Mouse (Mus musculus) left cerebral cortex, adult 2 months (tissue): ENCODE data around the gene Evx2. TPM values are rescaled to one million over a fixed set of nuclear protein-coding genes. Genes with fewer than 3 reads are reported as not detected.

Experiments used
- DNase-seq, 2 experiments: peaks; one replicate each; pipeline ENCODE4 v3.0.0; 2021 to 2022; ENCODE audit warnings: low spot score in 2 of 2, mixed read lengths in 1 of 2; ENCODE audit errors: extremely low spot score in 1 of 2
- H3K27ac ChIP-seq: fragments of 200-600 bp; 2 replicates; pipeline ENCODE4 v1.8.1; 2022
- H3K4me3 ChIP-seq: fragments of 200-600 bp; 2 replicates; pipeline ENCODE4 v1.8.1; 2022
- CTCF ChIP-seq: fragments of 200-600 bp; IDR thresholded peaks from 2 replicates; pipeline ENCODE4 v1.8.1; 2022; ENCODE audit warnings: antibody characterized with exemption, mild to moderate bottlenecking, moderate library complexity
- intact Hi-C: fragments of 180-260 bp; cut with DNase I; formaldehyde crosslinking; loops from one replicate; pipeline ENCODE4 v1.15.1; 2025
- microRNA-seq, 2 experiments: library from miRNA; unstranded; fragments of <30 nt; microRNA quantifications; one replicate each; pipeline ENCODE4 v1.2.0; 2021
- total RNA-seq, 2 experiments: library from RNA; stranded (reverse); gene quantifications; 2 replicates each; pipeline ENCODE4 v1.2.3; 2021

The Evx2 gene
- total RNA-seq, 2 experiments from 2014 or later: not detected

- Histone ChIP-seq H3K27ac (no peak overlapping the region), H3K4me3 (no peak overlapping the region)
- intact Hi-C loops: no loop called here
- no peak for DNase-seq
- TF ChIP-seq CTCF: no peak; the same call in 1 of the 2 replicates
These were observed 23.9 kb downstream of the Evx2 start for GRCm38 (mm10) chr2:74635412-74635811.

- Histone ChIP-seq H3K27ac (no peak overlapping the region), H3K4me3 (no peak overlapping the region)
- no peak for DNase-seq
- intact Hi-C loops: no loop called here
- TF ChIP-seq CTCF: no peak
These were observed 39.0 kb downstream of the Evx2 start for GRCm38 (mm10) chr2:74620368-74620767.

- H3K4me3 ChIP-seq: no peak overlapping the region
- no peak for DNase-seq
- H3K27ac ChIP-seq: no peak overlapping the region
- intact Hi-C loops: no loop called here
- TF ChIP-seq CTCF: no peak
These were observed 39.6 kb downstream of the Evx2 start for GRCm38 (mm10) chr2:74619676-74620246.

DNA sequence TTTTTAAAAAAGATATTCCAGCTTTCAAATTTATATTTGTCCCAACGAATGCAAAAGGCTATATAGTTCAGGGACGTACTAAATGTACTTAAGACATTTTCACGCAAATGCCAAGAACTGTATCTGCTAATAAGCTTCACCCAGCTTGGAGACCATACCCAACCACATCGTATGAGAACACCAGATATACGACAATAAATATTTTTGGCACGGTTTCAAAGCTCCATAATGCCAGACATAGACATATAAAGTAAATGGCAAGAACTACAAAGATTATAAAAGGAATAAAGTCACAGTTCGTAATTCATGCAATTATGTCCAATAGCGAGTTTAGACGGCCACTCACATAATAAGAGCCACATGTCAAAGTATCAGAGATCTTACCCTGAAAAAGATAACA, 41.7 kb downstream of the Evx2 start:
- TF ChIP-seq CTCF: no peak

DNA sequence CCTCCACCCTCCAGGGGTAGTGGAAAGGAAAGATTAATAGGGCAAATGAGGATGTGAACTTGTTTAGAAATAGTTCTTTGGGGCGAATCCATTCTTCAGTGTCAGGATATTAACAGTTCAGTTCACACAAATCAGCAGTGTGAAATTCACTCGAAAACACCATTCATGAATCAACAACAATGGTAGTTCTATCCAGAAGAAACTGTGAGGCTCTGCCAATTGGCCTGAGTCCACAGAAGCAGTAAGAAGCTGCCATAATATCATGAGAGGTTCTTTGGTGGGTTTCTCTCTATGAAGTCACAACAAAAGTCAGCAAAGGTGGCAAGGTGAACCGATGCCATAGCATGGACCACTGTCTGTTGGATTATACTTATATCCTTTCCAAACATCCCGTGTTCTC, 48.0 kb downstream of the Evx2 start:
- intact Hi-C loops: no loop called here
- no peak overlapping the region for H3K4me3 ChIP-seq
- H3K27ac ChIP-seq: no peak overlapping the region
- DNase-seq: no peak
- TF ChIP-seq CTCF: no peak

More for the DNA sequence above, 41.7 kb downstream of the Evx2 start:
- DNase-seq: no peak
- no peak overlapping the region for H3K27ac ChIP-seq
- intact Hi-C loops: no loop called here
- H3K4me3 ChIP-seq: no peak overlapping the region

DNA sequence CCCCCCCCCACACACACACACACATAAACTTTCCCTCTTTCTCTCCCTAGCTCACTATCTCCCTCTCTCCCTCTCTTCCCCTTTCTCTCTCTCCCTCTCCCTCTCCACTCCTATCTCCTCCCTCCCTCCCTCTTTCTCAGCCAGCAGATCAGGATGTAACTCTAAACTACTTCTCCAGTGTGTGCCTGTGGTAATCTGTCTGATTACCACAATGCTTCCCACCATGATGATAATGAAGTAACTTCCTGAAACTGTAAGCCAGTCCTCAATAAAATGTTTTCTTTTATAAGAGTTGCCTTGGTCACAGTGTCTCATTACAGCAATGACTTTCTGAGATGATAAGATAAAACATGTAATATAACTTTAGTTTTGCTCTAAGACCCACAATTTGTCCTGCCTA, 50.0 kb downstream of the Evx2 start:
- intact Hi-C loops: no loop called here
- no peak for DNase-seq
- TF ChIP-seq CTCF: no peak
- Histone ChIP-seq H3K27ac (no peak overlapping the region), H3K4me3 (no peak overlapping the region)

DNA sequence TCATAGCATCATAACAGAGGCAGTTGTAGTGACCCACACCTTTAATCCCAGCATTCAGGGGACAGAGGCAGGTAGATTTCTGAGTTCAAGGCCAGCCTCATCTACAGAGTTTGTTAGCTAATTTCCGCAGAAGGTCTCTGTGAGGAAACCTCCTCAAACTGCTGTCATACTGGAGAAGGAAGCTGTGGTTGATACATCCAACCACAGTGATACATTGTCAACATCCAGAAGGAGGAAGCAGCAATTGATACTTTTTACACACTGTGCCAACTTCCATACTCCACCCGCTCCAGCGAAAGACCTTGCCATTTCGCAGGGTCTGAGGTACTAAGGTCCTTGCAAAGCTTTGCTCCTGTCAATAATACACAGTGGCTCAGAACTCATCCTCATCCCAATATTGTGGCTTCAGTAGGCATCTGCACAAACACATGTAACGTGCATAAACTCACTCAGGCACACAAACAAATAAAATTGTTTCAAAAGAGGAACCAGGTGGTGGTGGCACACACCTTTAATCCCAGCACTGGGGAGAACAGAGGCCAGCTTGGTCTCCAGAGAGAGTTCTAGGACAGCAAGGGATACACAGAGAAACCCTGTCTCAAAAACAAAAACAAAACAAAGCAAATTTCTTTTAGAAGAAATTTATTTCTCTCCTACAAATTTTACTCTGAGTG, 53.1 kb downstream of the Evx2 start:
- H3K27ac ChIP-seq: no peak overlapping the region
- no peak overlapping the region for H3K4me3 ChIP-seq
- intact Hi-C loops: no loop called here
- no peak for DNase-seq
- TF ChIP-seq CTCF: no peak

- intact Hi-C loops: no loop called here
- no peak for TF ChIP-seq CTCF
- Histone ChIP-seq H3K27ac (no peak overlapping the region), H3K4me3 (no peak overlapping the region)
- DNase-seq: no peak
These were observed 55.3 kb downstream of the Evx2 start for GRCm38 (mm10) chr2:74604011-74604410.

Small RNAs within 50 kb of the gene (microRNA-seq; reads per million reads assigned to microRNA genes)
- 0 reads per million in 2 experiments for gene Gm44463

Other genes starting within 250 kb of the Evx2 start
- 10 to 100 TPM; 73.0 to 75.9 TPM for gene Lnpk, start 80.1 kb downstream of the Evx2 start, total RNA-seq
- not detected for gene Hoxd13, start 8.8 kb upstream of the Evx2 start, total RNA-seq
- not detected for gene Hoxd12, start 15.5 kb upstream of the Evx2 start, total RNA-seq
- not detected for gene Hoxd11, start 20.0 kb upstream of the Evx2 start, total RNA-seq
- gene Hoxd10, start 32.4 kb upstream of the Evx2 start, total RNA-seq: not detected
- gene Hoxd9, start 38.2 kb upstream of the Evx2 start, total RNA-seq: not detected
- not detected for gene Hoxd8, start 45.1 kb upstream of the Evx2 start, total RNA-seq
- gene Hoxd3, start 52.4 kb upstream of the Evx2 start, total RNA-seq: not detected
- not detected for gene Hoxd4, start 52.4 kb upstream of the Evx2 start, total RNA-seq
- gene Gm28230, start 67.2 kb upstream of the Evx2 start, total RNA-seq: not detected
- not detected for gene Hoxd1, start 103.4 kb upstream of the Evx2 start, total RNA-seq
- gene Mtx2, start 166.2 kb upstream of the Evx2 start, total RNA-seq: 10 to 100 TPM; 46.8 to 48.5 TPM